ENCODE assay signal across 26 mouse cellular contexts in genomic region chr4:139899410-139899809, GRCm38 (mm10).
DNase-seq lines count a peak whose midpoint lies in the region; ATAC-seq and TF ChIP-seq lines count a peak whose summit lies in the region.
"Had no signal": no experiment of that assay in that cellular context is flagged by ENCODE, and none has a peak within 500 bp of the region (broad histone marks: within the 10 kb centered on the region; RNA-seq: fewer than 3 reads in every experiment).

No protein-coding gene starts in this region.

- no peak for TF ChIP-seq CTCF in forebrain, postnatal 0 days (IDR thresholded peaks at IDR 0.05; ENCODE audit: low read depth)

- H3K9me3 ChIP-seq in forebrain, embryonic 14.5 days (replicated peaks; ENCODE audit: control insufficient read depth, low read length): no peaks in the 10 kb centered on the region
- H3K9me3 ChIP-seq in forebrain, postnatal 0 days (ENCODE audit: low read length): no peaks in the 10 kb centered on the region
- H3K9me3 ChIP-seq in hindbrain, embryonic 12.5 days (replicated peaks): no peaks in the 10 kb centered on the region
- H3K9me3 ChIP-seq: forebrain, embryonic 13.5 days; hindbrain, embryonic 13.5 days; intestine, embryonic 15.5 days had no signal

- no peak overlapping the region for H3K9ac ChIP-seq in forebrain, embryonic 14.5 days (ENCODE audit: low read length)
- H3K9ac ChIP-seq in forebrain, postnatal 0 days: no peak overlapping the region
- no peak overlapping the region for H3K9ac ChIP-seq in hindbrain, embryonic 12.5 days
- H3K9ac ChIP-seq: embryonic facial prominence, embryonic 13.5 days; forebrain, embryonic 13.5 days; hindbrain, embryonic 13.5 days; intestine, embryonic 15.5 days had no signal

- no peak overlapping the region for H3K4me2 ChIP-seq in forebrain, embryonic 14.5 days (ENCODE audit: low read length)
- no peak overlapping the region for H3K4me2 ChIP-seq in forebrain, postnatal 0 days (ENCODE audit: low read depth)
- no peak overlapping the region for H3K4me2 ChIP-seq in hindbrain, embryonic 12.5 days (replicated peaks)
- H3K4me2 ChIP-seq: embryonic facial prominence, embryonic 13.5 days; forebrain, embryonic 13.5 days; heart, embryonic 11.5 days; hindbrain, embryonic 13.5 days; intestine, embryonic 15.5 days had no signal

- H3K27ac ChIP-seq in forebrain, embryonic 14.5 days (ENCODE audit: low read depth, low read length): no peak overlapping the region
- no peak overlapping the region for H3K27ac ChIP-seq in forebrain, postnatal 0 days (ENCODE audit: low read depth, low read length)
- H3K27ac ChIP-seq in hindbrain, embryonic 12.5 days: no peak overlapping the region
- H3K27ac ChIP-seq: embryonic facial prominence, embryonic 10.5 days; embryonic facial prominence, embryonic 13.5 days; forebrain, embryonic 13.5 days; gastrocnemius, adult 2 months; hindbrain, embryonic 13.5 days; intestine, embryonic 15.5 days had no signal

- ATAC-seq in forebrain, embryonic 14.5 days: no peak
- ATAC-seq in forebrain, postnatal 0 days: no peak
- no peak for ATAC-seq in megakaryocyte-erythroid progenitor cell, adult 5-6 weeks (replicated peaks; ENCODE audit: low FRiP score, low TSS enrichment, poor library complexity, severe bottlenecking)
- ATAC-seq in hindbrain, embryonic 12.5 days (ENCODE audit: low FRiP score): no peak
- ATAC-seq: forebrain, embryonic 13.5 days; hindbrain, embryonic 16.5 days; intestine, embryonic 15.5 days; Patski had no signal

- peak; percentile 65 to 73 for DNase-seq in cerebellum, postnatal 10 days
- no peak for DNase-seq in cerebellum, adult 8-10 months
- DNase-seq in forebrain, embryonic 14.5 days (ENCODE audit: low spot score): peak; percentile 37
- no peak for DNase-seq in forebrain, postnatal 0 days
- DNase-seq in right cerebral cortex, postnatal 10 days (ENCODE audit: low spot score in 2 of 2): peak; percentile 42 to 50
- DNase-seq in right cerebral cortex, adult 2 months (ENCODE audit: low spot score in 2 of 2): no peak
- DNase-seq: adrenal gland, postnatal 10 days; adrenal gland, postnatal 36 days; cerebellum, adult 11-12 months; cerebellum, adult 9-10 months; cerebellum, postnatal 36 days; embryo, embryonic 11 days; gastrocnemius, adult 2 months; gastrocnemius, postnatal 14 days; heart, adult 11 months had no signal

- H3K27me3 ChIP-seq in forebrain, embryonic 14.5 days (replicated peaks; ENCODE audit: control insufficient read depth, insufficient read depth, low read length): no peaks in the 10 kb centered on the region
- H3K27me3 ChIP-seq in forebrain, postnatal 0 days (ENCODE audit: insufficient read depth, low read length): no peaks in the 10 kb centered on the region
- H3K27me3 ChIP-seq in hindbrain, embryonic 12.5 days: no peaks in the 10 kb centered on the region
- H3K27me3 ChIP-seq: embryonic facial prominence, embryonic 13.5 days; hindbrain, embryonic 13.5 days; intestine, embryonic 15.5 days; Patski had no signal

- H3K4me3 ChIP-seq in forebrain, embryonic 14.5 days (ENCODE audit: low read depth, low read length): no peak overlapping the region
- H3K4me3 ChIP-seq in forebrain, postnatal 0 days (ENCODE audit: low read depth, low read length): no peak overlapping the region
- H3K4me3 ChIP-seq in hindbrain, embryonic 12.5 days: no peak overlapping the region
- H3K4me3 ChIP-seq: embryonic facial prominence, embryonic 10.5 days; embryonic facial prominence, embryonic 13.5 days; erythroblast, embryonic 14.5 days; forebrain, embryonic 13.5 days; gastrocnemius, adult 2 months; hindbrain, embryonic 13.5 days; intestine, embryonic 15.5 days had no signal

- 40% methylated on average over 8 of the region's 8 CpGs for WGBS in forebrain, embryonic 14.5 days
- 30% methylated on average over 8 of the region's 8 CpGs for WGBS in forebrain, postnatal 0 days
- WGBS in hindbrain, embryonic 12.5 days: 73% methylated on average over 8 of the region's 8 CpGs

- no peaks in the 10 kb centered on the region for H3K36me3 ChIP-seq in forebrain, embryonic 14.5 days (ENCODE audit: control insufficient read depth, insufficient read depth, low read length)
- no peaks in the 10 kb centered on the region for H3K36me3 ChIP-seq in forebrain, postnatal 0 days (ENCODE audit: insufficient read depth)
- H3K36me3 ChIP-seq in hindbrain, embryonic 12.5 days: no peaks in the 10 kb centered on the region
- H3K36me3 ChIP-seq: embryonic facial prominence, embryonic 10.5 days; embryonic facial prominence, embryonic 13.5 days; hindbrain, embryonic 13.5 days; intestine, embryonic 15.5 days had no signal

- H3K4me1 ChIP-seq in forebrain, embryonic 14.5 days (ENCODE audit: control insufficient read depth, insufficient read depth, low read length): peaks cover 6% of the 10 kb centered on the region; the same call in 1 of the 2 replicates
- no peaks in the 10 kb centered on the region for H3K4me1 ChIP-seq in forebrain, postnatal 0 days (ENCODE audit: insufficient read depth)
- H3K4me1 ChIP-seq in hindbrain, embryonic 12.5 days: 0 out of 2 replicates have a peak, but pooled peaks cover 2% of the 10 kb centered on the region
- H3K4me1 ChIP-seq: embryonic facial prominence, embryonic 13.5 days; intestine, embryonic 15.5 days had no signal

Comparison
In these comparisons a context has a peak if more than half of its experiments do, and no peak if none do; other contexts are left out.
1. DNase-seq: peak in cerebellum, postnatal 10 days (2 of 2), forebrain, embryonic 14.5 days (single experiment) and right cerebral cortex, postnatal 10 days (2 of 2); none in cerebellum, adult 8-10 months (single experiment), forebrain, postnatal 0 days (single experiment) and right cerebral cortex, adult 2 months (0 of 2).